Mouse (Mus musculus) activated CD4-positive, CD25-positive, alpha-beta regulatory T cell, adult 4 months (primary cell): ENCODE measurements around the gene Podn. TPM values are rescaled to one million over a fixed set of nuclear protein-coding genes. Genes with fewer than 3 reads are reported as not detected.

Source experiments
- polyA plus RNA-seq, 2 experiments: library from polyadenylated mRNA; unstranded; fragments of 100-300 nt; shearing (Covaris generic); gene quantifications; one replicate each; pipeline ENCODE4 v1.2.1; 2017

Podn gene
- polyA plus RNA-seq, 2 experiments from 2014 or later: not detected

Other genes with a start within 250 kb of the Podn start
- 100 to 1,000 TPM; 132 to 135 TPM for gene Magoh, start 216.7 kb downstream of the Podn start, polyA plus RNA-seq
- gene 0610037L13Rik, start 206.6 kb downstream of the Podn start, polyA plus RNA-seq: 10 to 100 TPM; 51.9 to 56.9 TPM
- 10 to 100 TPM; 14.2 to 16.7 TPM for gene Cpt2, start 172.8 kb downstream of the Podn start, polyA plus RNA-seq
- gene Slc1a7, start 128.1 kb downstream of the Podn start, polyA plus RNA-seq: under 1 TPM in 1 of 2 experiments, not detected in 1; 0.17 TPM
- gene Scp2, start 48.6 kb upstream of the Podn start, polyA plus RNA-seq: 100 to 1,000 TPM; 304 to 413 TPM
- 1 to 10 TPM in 1 of 2 experiments, under 1 TPM in 1; 0.88 to 1.3 TPM for gene Echdc2, start 69.0 kb upstream of the Podn start, polyA plus RNA-seq
- gene Zyg11a, start 121.6 kb upstream of the Podn start, polyA plus RNA-seq: not detected
- gene Zyg11b, start 204.7 kb upstream of the Podn start, polyA plus RNA-seq: 10 to 100 TPM in 1 of 2 experiments, 1 to 10 TPM in 1; 9.8 to 14.8 TPM
- gene Coa7, start 231.7 kb upstream of the Podn start, polyA plus RNA-seq: 10 to 100 TPM; 26.7 to 34.1 TPM